ENCODE assay signal across 9 mouse cellular contexts in the genomic region with DNA sequence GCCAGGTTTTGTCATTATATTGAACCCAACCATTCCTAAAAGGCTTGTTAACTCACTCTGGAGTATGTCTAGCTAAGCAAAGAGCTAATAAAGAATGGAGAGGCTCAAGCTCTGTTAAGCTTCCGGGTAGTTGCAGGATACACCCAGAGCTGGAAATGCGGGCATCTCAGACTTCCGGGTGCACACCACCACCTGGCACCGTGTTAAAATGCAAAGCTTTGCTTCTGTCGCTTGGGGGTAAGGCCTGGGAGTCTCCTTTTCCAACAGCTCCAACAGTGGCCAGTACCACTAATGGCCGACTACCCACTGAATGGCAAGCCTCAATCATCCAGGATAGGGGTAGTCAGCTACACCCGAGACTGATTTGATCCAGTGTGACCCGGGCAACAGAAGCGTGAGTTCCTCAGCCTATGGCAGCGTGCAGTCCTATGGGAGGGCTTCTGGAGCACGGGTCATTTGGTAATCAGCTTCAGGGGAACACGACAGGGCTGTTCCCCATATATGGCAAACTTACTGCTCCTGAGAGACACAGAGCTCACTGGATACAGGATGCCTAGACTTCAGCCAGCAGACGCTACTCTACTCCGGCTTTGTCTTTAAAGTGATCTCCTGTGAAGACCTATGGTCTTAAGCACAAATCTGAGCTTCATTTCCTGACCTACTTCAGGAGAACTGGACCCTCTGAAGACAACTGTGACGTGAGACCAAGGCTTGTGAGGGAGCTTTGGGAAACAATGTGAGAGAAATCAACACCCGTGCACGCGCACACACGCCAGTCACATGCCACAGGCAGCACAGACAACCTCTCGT. TPM values are rescaled to one million over a fixed set of nuclear protein-coding genes. Genes with fewer than 3 reads are reported as not detected.
DNase-seq lines count a peak whose midpoint lies in the region; ATAC-seq lines count a peak whose summit lies in the region.
"Had no signal": no experiment of that assay in that cellular context is flagged by ENCODE, and none has a peak within 500 bp of the region (broad histone marks: within the 10 kb centered on the region; RNA-seq: fewer than 3 reads in every experiment).

No protein-coding gene starts in this region.

- no peak overlapping the region for H3K9ac ChIP-seq in kidney, embryonic 14.5 days (ENCODE audit: low read depth, low read length)
- H3K9ac ChIP-seq in intestine, embryonic 16.5 days (ENCODE audit: low read depth, low read length), result peak overlapping the region; percentile 39; the same call in 1 of the 2 replicates
- H3K9ac ChIP-seq: forebrain, embryonic 15.5 days had no signal

- no peak overlapping the region for H3K4me3 ChIP-seq in kidney, embryonic 14.5 days (ENCODE audit: low read length)
- no peak overlapping the region for H3K4me3 ChIP-seq in intestine, embryonic 16.5 days (ENCODE audit: low read length)
- H3K4me3 ChIP-seq: forebrain, embryonic 15.5 days had no signal

- H3K4me1 ChIP-seq in kidney, embryonic 14.5 days (ENCODE audit: control insufficient read depth, insufficient read depth, low read length), result peaks cover 17% of the 10 kb centered on the region
- peaks cover 28% of the 10 kb centered on the region for H3K4me1 ChIP-seq in intestine, embryonic 16.5 days (ENCODE audit: control insufficient read depth, insufficient read depth, low read length)

- H3K27ac ChIP-seq in kidney, embryonic 14.5 days (ENCODE audit: low read depth, low read length), result peak overlapping the region; percentile 44; the same call in 1 of the 2 replicates
- H3K27ac ChIP-seq in intestine, embryonic 16.5 days (ENCODE audit: low read length), result peak overlapping the region; percentile 93
- H3K27ac ChIP-seq: forebrain, embryonic 15.5 days had no signal

- no peaks in the 10 kb centered on the region for H3K27me3 ChIP-seq in kidney, embryonic 14.5 days (ENCODE audit: control insufficient read depth, insufficient read depth, low read length)
- H3K27me3 ChIP-seq in intestine, embryonic 16.5 days (replicated peaks; ENCODE audit: control insufficient read depth, insufficient read depth, low read length), result no peaks in the 10 kb centered on the region
- H3K27me3 ChIP-seq: forebrain, embryonic 15.5 days had no signal

- no peak overlapping the region for H3K4me2 ChIP-seq in kidney, embryonic 14.5 days (replicated peaks; ENCODE audit: low read depth, low read length)
- no peak overlapping the region for H3K4me2 ChIP-seq in intestine, embryonic 16.5 days (ENCODE audit: low read depth, low read length)
- H3K4me2 ChIP-seq: forebrain, embryonic 15.5 days had no signal

- 71% methylated on average over 20 of the region's 20 CpGs for WGBS in kidney, embryonic 14.5 days
- 75% methylated on average over 20 of the region's 20 CpGs for WGBS in intestine, embryonic 16.5 days

- H3K36me3 ChIP-seq in kidney, embryonic 14.5 days (ENCODE audit: control insufficient read depth, insufficient read depth, low read length), result peaks cover 25% of the 10 kb centered on the region; the same call in 1 of the 2 replicates
- H3K36me3 ChIP-seq in intestine, embryonic 16.5 days (ENCODE audit: control insufficient read depth, insufficient read depth, low read length), result peaks cover 2% of the 10 kb centered on the region; the same call in 1 of the 2 replicates

- ATAC-seq in kidney, embryonic 14.5 days (ENCODE audit: low FRiP score, low TSS enrichment), result no peak
- no peak for ATAC-seq in intestine, embryonic 16.5 days
- ATAC-seq: forebrain, embryonic 15.5 days had no signal

- no peak for DNase-seq in kidney, adult 9 months
- peak; percentile 29 for DNase-seq in thymus, postnatal 14 days
- no peak for DNase-seq in thymus, postnatal 0 days (ENCODE audit: low spot score)
- no peak for DNase-seq in layer of hippocampus, adult 9-10 months (ENCODE audit: low spot score)
- no peak for DNase-seq in spleen, adult 12 weeks (ENCODE audit: low spot score)

- H3K9me3 ChIP-seq in kidney, embryonic 14.5 days (ENCODE audit: control insufficient read depth, low read length), result no peaks in the 10 kb centered on the region
- H3K9me3 ChIP-seq in intestine, embryonic 16.5 days (ENCODE audit: control insufficient read depth, low read length), result no peaks in the 10 kb centered on the region
- H3K9me3 ChIP-seq: forebrain, embryonic 15.5 days had no signal

RNA-seq across cellular contexts. Expression of a gene that starts 19.5 kb away (rescaled TPM):
- polyA plus RNA-seq in kidney, embryonic 14.5 days (2014; fragmentation: Nextera tagmentation; extraction: Ambion mirVana), result 431 and 487 TPM in 2 replicates
- 400 and 426 TPM in 2 replicates for polyA plus RNA-seq in thymus, postnatal 0 days (2015; fragmentation: Nextera tagmentation; extraction: Ambion mirVana)
- polyA plus RNA-seq in intestine, embryonic 16.5 days (2015; fragmentation: Nextera tagmentation; extraction: Ambion mirVana), result 489 and 514 TPM in 2 replicates

RNA-seq across cellular contexts. Expression of a gene that starts 19.6 kb away (rescaled TPM):
- polyA plus RNA-seq in kidney, embryonic 14.5 days (2014; fragmentation: Nextera tagmentation; extraction: Ambion mirVana), result 50.3 and 62.5 TPM in 2 replicates
- 19.2 and 19.7 TPM in 2 replicates for polyA plus RNA-seq in thymus, postnatal 0 days (2015; fragmentation: Nextera tagmentation; extraction: Ambion mirVana)
- polyA plus RNA-seq in intestine, embryonic 16.5 days (2015; fragmentation: Nextera tagmentation; extraction: Ambion mirVana), result 47.4 and 47.8 TPM in 2 replicates

RNA-seq across cellular contexts. Expression of a gene that starts 50.3 kb away (rescaled TPM):
- polyA plus RNA-seq in kidney, embryonic 14.5 days (2014; fragmentation: Nextera tagmentation; extraction: Ambion mirVana), result not detected in 2 replicates
- not detected in 2 replicates for polyA plus RNA-seq in thymus, postnatal 0 days (2015; fragmentation: Nextera tagmentation; extraction: Ambion mirVana)
- polyA plus RNA-seq in intestine, embryonic 16.5 days (2015; fragmentation: Nextera tagmentation; extraction: Ambion mirVana), result not detected in 2 replicates
- polyA plus RNA-seq: cortical plate, adult 2 months; forebrain, embryonic 15.5 days had no signal
